Mouse (Mus musculus): ENCODE data around the gene Atp8b4. TPM values are rescaled to one million over a fixed set of nuclear protein-coding genes. Genes with fewer than 3 reads are reported as not detected.

Gene Atp8b4
- total RNA-seq, 2 experiments from 2014 or later: 0.09 TPM; not detected in 1

DNA sequence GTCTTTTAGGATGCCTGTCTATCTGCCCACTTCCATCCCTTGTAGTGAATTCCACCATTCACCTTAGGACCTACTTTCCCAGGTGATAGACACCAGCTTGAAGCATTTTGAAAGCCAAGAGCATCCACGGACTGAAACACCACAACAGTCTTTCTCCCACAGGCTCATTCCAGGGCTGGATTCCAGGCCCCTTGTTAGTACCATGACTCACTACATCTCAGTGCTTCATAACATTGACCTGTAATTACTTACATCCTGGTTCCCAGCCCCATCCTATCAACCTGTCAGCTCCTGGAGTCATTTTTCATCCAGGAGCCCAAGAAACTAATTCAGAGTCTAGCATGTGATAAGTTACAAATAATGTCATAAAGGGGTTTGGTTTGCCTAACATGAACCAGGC lies 148.7 kb downstream of the Atp8b4 start:
- H3K4me3 ChIP-seq: no peak overlapping the region
- no peak for DNase-seq (ENCODE audit: extremely low spot score in 1 of 2, low spot score in 2 of 2)
- intact Hi-C loops (cut with DNase I): no loop called here
- no peak for TF ChIP-seq CTCF (IDR thresholded peaks at IDR 0.05)
- H3K27ac ChIP-seq: no peak overlapping the region

DNA sequence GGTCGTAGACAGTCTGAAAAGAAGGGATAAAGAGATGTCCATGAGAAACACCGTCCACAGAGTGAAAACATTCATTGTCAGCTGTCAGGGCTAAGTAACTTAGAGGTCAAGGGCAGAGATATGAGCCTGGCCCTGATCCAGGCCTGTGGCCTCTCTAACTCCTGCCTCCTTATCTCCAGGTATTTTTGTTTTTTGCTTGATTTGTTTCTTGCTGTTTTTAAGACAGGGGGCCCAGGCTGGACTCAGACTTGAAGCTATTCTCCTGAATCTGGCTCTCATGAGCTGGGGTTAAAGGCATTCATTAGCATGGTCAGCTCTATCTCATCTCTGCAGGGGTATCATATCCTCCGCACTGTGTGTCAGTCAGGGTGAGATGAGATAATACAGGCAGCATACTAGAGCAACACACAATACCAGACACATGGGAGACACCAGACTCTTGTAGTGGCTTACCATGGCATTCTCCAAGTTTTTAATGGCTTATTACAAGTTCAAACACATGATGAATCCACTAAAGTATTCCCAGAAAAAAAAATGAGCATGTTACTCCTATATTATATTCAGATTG lies 157.4 kb downstream of the Atp8b4 start:
- DNase-seq (ENCODE audit: extremely low spot score in 1 of 2, low spot score in 2 of 2): no peak
- intact Hi-C loops (cut with DNase I): no loop called here
- TF ChIP-seq CTCF (IDR thresholded peaks at IDR 0.05): no peak
- no peak overlapping the region for H3K27ac ChIP-seq
- no peak overlapping the region for H3K4me3 ChIP-seq

DNA sequence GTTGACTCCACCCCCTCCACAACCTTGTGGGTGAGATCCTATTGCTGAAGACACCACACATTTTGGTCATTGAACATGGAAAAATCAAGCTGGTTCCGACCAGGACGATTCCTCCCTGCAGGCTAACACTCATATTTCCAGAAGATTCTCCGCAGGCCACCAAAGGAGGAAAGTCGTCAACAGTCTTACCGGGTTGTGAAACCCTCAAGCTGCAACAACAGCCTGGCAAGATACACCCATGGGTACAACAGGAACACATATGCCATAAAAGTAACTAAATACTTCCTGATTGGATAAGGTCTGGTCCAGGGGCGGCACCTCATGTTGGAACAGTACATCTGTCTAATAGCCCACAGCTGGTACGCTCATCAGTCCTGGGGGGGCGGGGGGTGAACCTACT lies 159.0 kb downstream of the Atp8b4 start:
- Histone ChIP-seq H3K4me3 (no peak overlapping the region), H3K27ac (no peak overlapping the region)
- intact Hi-C loops (cut with DNase I): no loop called here
- DNase-seq (ENCODE audit: extremely low spot score in 1 of 2, low spot score in 2 of 2): no peak
- TF ChIP-seq CTCF (IDR thresholded peaks at IDR 0.05): no peak

DNA sequence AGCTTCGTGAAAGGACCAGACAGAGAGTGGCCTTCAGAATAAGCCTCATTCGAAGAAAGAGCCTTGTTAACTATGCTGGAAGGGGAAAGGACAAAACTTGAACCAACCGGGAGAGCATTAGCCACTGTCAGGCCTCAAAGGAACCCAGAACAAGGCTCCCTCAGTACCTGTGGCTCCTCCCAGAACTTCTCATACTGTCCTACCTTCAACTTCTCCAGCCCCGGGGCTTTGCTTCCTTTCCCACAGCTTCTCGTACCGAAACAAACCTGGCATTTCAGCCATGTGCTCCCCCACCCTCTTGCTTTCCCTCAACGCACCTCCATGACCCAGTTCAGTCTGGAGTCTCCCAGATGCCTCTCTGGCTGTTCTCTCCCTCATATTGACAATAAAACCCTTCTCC lies 160.3 kb downstream of the Atp8b4 start:
- DNase-seq (ENCODE audit: extremely low spot score in 1 of 2, low spot score in 2 of 2): no peak
- no peak for TF ChIP-seq CTCF (IDR thresholded peaks at IDR 0.05)
- Histone ChIP-seq H3K27ac (no peak overlapping the region), H3K4me3 (no peak overlapping the region)
- intact Hi-C loops (cut with DNase I): no loop called here

DNA sequence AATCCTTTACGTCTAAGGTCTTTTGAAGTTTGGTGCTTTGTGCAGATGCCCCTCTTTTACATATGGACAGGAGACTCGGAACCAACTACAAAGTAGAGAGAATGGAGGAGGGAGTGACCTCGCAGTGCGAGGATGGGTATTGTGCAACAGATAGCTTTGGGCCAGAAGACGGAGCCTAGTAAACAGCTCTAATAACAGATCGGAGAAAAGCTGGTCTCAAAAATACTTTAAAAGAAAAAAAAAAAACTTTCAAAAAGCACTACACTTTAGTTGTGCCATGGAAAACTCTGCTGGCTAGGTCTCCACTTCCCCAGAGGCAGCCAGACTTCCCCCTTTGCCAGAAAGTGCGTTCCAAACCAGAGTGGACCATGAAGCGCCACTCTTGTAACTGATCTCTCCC lies 161.0 kb downstream of the Atp8b4 start:
- DNase-seq (ENCODE audit: extremely low spot score in 1 of 2, low spot score in 2 of 2): no peak
- no peak for TF ChIP-seq CTCF (IDR thresholded peaks at IDR 0.05)
- intact Hi-C loops (cut with DNase I): no loop called here
- Histone ChIP-seq H3K27ac (no peak overlapping the region), H3K4me3 (no peak overlapping the region)

DNA sequence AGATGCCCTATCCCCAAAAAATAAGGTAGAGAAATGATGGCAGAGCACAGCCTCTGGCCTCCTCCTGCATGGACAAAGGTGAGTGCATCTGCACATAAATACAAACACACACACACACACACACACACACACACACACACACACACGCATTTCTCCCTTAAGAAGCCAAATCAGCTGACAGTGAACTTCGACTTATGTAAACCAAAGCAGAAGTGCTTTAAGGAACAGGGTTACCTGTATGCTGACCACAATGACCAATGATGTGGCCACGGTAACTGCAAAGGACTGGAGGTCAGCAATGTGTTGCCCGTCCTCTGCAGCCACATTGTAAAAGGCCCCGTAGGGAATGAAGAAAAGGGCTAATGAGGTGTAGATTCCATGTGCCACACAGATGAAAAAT lies 163.3 kb downstream of the Atp8b4 start:
- no peak for DNase-seq (ENCODE audit: extremely low spot score in 1 of 2, low spot score in 2 of 2)
- Histone ChIP-seq H3K4me3 (no peak overlapping the region), H3K27ac (no peak overlapping the region)
- no peak for TF ChIP-seq CTCF (IDR thresholded peaks at IDR 0.05)
- intact Hi-C loops (cut with DNase I): no loop called here

DNA sequence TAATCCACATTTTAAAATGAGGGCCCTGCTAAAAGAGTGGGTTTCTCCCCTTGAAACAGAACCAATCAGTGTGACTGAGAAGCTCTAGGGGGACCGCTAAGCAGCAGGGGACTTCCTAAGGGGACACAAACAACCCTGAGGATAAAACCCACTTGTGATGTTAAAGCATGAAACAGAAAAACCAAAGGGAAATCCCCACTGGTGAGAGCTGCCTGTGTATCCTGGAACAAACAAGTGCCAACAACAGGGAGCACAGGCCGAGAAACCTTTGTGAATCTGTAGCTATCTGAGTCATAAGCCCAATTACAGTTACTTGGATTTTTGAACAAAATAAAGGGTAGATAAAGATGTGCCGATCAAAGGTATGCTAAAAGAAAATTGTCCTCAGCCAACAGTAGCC lies 168.7 kb downstream of the Atp8b4 start:
- TF ChIP-seq CTCF (IDR thresholded peaks at IDR 0.05): no peak

DNA sequence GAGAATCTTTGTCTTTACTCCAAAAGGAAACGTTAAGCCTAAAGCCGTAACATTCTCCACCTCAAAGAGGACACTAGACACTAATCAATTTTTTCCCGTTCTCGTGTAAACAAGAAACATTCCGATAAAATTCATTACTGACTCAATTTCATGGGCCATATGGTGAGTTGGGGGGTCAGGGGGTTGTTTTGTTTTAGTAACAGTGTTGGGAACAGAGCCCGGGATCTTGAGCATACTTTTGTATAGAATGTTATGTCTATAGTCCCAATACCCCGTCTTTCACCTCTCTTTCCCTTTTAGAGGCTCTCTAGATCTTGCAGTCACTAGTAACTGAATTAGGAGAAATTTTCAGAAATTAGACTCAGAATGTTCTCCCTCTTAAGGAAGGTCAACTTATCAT lies 177.3 kb downstream of the Atp8b4 start:
- TF ChIP-seq CTCF (IDR thresholded peaks at IDR 0.05): no peak
- intact Hi-C loops (cut with DNase I): no loop called here
- Histone ChIP-seq H3K27ac (no peak overlapping the region), H3K4me3 (no peak overlapping the region)
- DNase-seq (ENCODE audit: extremely low spot score in 1 of 2, low spot score in 2 of 2): no peak

More for the DNA sequence above, 168.7 kb downstream of the Atp8b4 start:
- no peak overlapping the region for H3K4me3 ChIP-seq
- intact Hi-C loops (cut with DNase I): no loop called here
- H3K27ac ChIP-seq: no peak overlapping the region
- DNase-seq (ENCODE audit: extremely low spot score in 1 of 2, low spot score in 2 of 2): no peak

GRCm38 (mm10) chr2:126322631-126323031 lies 177.8 kb downstream of the Atp8b4 start:
- Histone ChIP-seq H3K27ac (no peak overlapping the region), H3K4me3 (no peak overlapping the region)
- TF ChIP-seq CTCF (IDR thresholded peaks at IDR 0.05): no peak
- intact Hi-C loops (cut with DNase I): no loop called here
- no peak for DNase-seq (ENCODE audit: extremely low spot score in 1 of 2, low spot score in 2 of 2)

DNA sequence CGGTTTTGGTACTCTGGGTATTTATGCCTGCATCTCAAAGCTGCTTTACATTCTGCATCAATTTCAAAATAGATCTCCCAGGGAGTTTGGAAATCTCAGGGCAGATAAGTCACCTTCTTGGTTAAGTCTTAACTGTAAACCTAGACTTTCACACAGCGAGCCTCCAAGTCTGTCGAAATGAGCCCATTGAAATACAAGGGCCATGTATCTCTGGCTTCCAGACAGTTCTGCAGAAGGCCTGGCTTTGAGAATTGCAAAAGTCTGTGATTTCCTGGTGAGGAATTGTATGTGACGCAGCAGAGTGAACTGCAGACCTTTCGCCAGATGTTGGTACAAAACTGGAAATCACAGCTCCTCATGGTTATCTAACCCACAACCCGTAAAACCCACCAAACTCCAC lies 182.4 kb downstream of the Atp8b4 start:
- Histone ChIP-seq H3K27ac (no peak overlapping the region), H3K4me3 (no peak overlapping the region)
- DNase-seq (ENCODE audit: extremely low spot score in 1 of 2, low spot score in 2 of 2): no peak
- intact Hi-C loops (cut with DNase I): no loop called here
- TF ChIP-seq CTCF (IDR thresholded peaks at IDR 0.05): no peak

GRCm38 (mm10) chr2:126316942-126317341 lies 183.5 kb downstream of the Atp8b4 start:
- no peak for DNase-seq (ENCODE audit: extremely low spot score in 1 of 2, low spot score in 2 of 2)
- no peak overlapping the region for H3K4me3 ChIP-seq
- no peak overlapping the region for H3K27ac ChIP-seq
- intact Hi-C loops (cut with DNase I): no loop called here
- no peak for TF ChIP-seq CTCF (IDR thresholded peaks at IDR 0.05)

DNA sequence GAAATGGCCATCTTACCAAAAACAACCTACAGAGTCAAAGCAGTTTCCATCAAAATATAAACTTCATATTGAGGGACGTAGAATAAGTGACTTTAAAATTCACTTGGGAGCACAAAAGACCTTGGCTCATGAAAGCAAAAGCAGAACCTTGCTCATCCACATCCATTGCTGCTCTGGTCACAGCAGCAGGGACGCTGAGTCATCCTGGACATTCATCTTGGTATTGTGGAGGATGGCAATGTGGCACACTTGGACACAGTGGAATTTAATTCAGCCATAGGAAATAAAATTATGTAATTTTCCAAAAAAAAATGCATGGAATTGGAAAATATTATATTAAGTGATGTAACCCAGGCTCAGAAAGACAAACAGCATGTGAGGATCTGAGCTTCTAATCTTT lies 184.1 kb downstream of the Atp8b4 start:
- Histone ChIP-seq H3K4me3 (no peak overlapping the region), H3K27ac (no peak overlapping the region)
- TF ChIP-seq CTCF (IDR thresholded peaks at IDR 0.05): no peak
- no peak for DNase-seq (ENCODE audit: extremely low spot score in 1 of 2, low spot score in 2 of 2)
- intact Hi-C loops (cut with DNase I): no loop called here

- Histone ChIP-seq H3K4me3 (no peak overlapping the region), H3K27ac (no peak overlapping the region)
- no peak for TF ChIP-seq CTCF (IDR thresholded peaks at IDR 0.05)
- intact Hi-C loops (cut with DNase I): no loop called here
- no peak for DNase-seq (ENCODE audit: extremely low spot score in 1 of 2, low spot score in 2 of 2)
Measured at GRCm38 (mm10) chr2:126311056-126311455, 189.4 kb downstream of the Atp8b4 start.

Data from left cerebral cortex, adult 2 months (tissue).